Mouse (Mus musculus): ENCODE measurements around the gene Zpbp2. TPM values are rescaled to one million over a fixed set of nuclear protein-coding genes. Genes with fewer than 3 reads are reported as not detected.
A peak's percentile ranks its signal among the peaks of the same experiment; 100 is the strongest.

Gene Zpbp2
- 0.45 and 0.58 TPM in 2 replicates for polyA plus RNA-seq (2015; fragmentation: Nextera tagmentation; extraction: Ambion mirVana)

GRCm38 (mm10) chr11:98550975-98551828, at the start of gene Zpbp2:
TSS of gene Zpbp2 (plus strand) at chr11:98551097.
- Histone ChIP-seq H3K4me3 (replicated peaks) (peak within 1 kb of the TSS; percentile 76), H3K9ac (peak within 1 kb of the TSS; percentile 74), H3K4me2 (peak within 1 kb of the TSS; percentile 75), H3K9me3 (replicated peaks) (no peaks in the 10 kb centered on the region), H3K4me1 (replicated peaks) (peaks cover 15% of the 10 kb centered on the region), H3K36me3 (no peaks in the 10 kb centered on the region), H3K27me3 (peaks cover 47% of the 10 kb centered on the region), H3K27ac (peak within 1 kb of the TSS; percentile 82)
- WGBS (ENCODE audit: insufficient replicate concordance), result under 1% methylated on average over 51 of the region's 51 CpGs
- DNase-seq, result peak; percentile 91
- ATAC-seq (ENCODE audit: low read depth), result peak; percentile 98

GRCm38 (mm10) chr11:98504926-98505325, 46.0 kb upstream of the Zpbp2 start:
- Histone ChIP-seq H3K36me3 (no peaks in the 10 kb centered on the region), H3K4me2 (no peak overlapping the region), H3K27me3 (0 out of 2 replicates have a peak, but pooled peaks cover 3% of the 10 kb centered on the region), H3K4me3 (replicated peaks) (no peak overlapping the region), H3K9ac (no peak overlapping the region), H3K27ac (no peak overlapping the region), H3K9me3 (replicated peaks) (no peaks in the 10 kb centered on the region), H3K4me1 (replicated peaks) (no peaks in the 10 kb centered on the region)
- DNase-seq, result no peak
- WGBS (ENCODE audit: insufficient replicate concordance), result 56% methylated on average over 3 of the region's 3 CpGs
- ATAC-seq (ENCODE audit: low read depth), result no peak

- 63% methylated on average over 7 of the region's 7 CpGs for WGBS (ENCODE audit: insufficient replicate concordance)
- Histone ChIP-seq H3K27ac (no peak overlapping the region), H3K4me2 (no peak overlapping the region), H3K4me1 (replicated peaks) (no peaks in the 10 kb centered on the region), H3K9me3 (replicated peaks) (no peaks in the 10 kb centered on the region), H3K9ac (no peak overlapping the region), H3K4me3 (replicated peaks) (no peak overlapping the region), H3K27me3 (no peaks in the 10 kb centered on the region), H3K36me3 (no peaks in the 10 kb centered on the region)
- ATAC-seq (ENCODE audit: low read depth) (no peak), DNase-seq (no peak)
Observed at GRCm38 (mm10) chr11:98509434-98509833, 41.5 kb upstream of the Zpbp2 start.

GRCm38 (mm10) chr11:98510125-98510524, 40.8 kb upstream of the Zpbp2 start:
- no peak for ATAC-seq (ENCODE audit: low read depth)
- Histone ChIP-seq H3K36me3 (no peaks in the 10 kb centered on the region), H3K4me3 (replicated peaks) (no peak overlapping the region), H3K4me2 (no peak overlapping the region), H3K9me3 (replicated peaks) (no peaks in the 10 kb centered on the region), H3K27ac (no peak overlapping the region), H3K9ac (no peak overlapping the region), H3K4me1 (replicated peaks) (no peaks in the 10 kb centered on the region), H3K27me3 (peaks cover 3% of the 10 kb centered on the region; the same call in 1 of the 2 replicates)
- DNase-seq, result no peak
- WGBS (ENCODE audit: insufficient replicate concordance), result 63% methylated on average over 8 of the region's 8 CpGs

GRCm38 (mm10) chr11:98512881-98513280, 38.0 kb upstream of the Zpbp2 start:
- no peak for DNase-seq
- ATAC-seq (ENCODE audit: low read depth), result no peak
- WGBS (ENCODE audit: insufficient replicate concordance), result 68% methylated on average over 13 of the region's 13 CpGs

GRCm38 (mm10) chr11:98513356-98513936, 37.5 kb upstream of the Zpbp2 start:
- Histone ChIP-seq H3K9ac (no peak overlapping the region), H3K4me3 (replicated peaks) (no peak overlapping the region), H3K4me2 (no peak overlapping the region), H3K4me1 (replicated peaks) (no peaks in the 10 kb centered on the region), H3K27ac (no peak overlapping the region), H3K27me3 (peaks cover 3% of the 10 kb centered on the region; the same call in 1 of the 2 replicates), H3K9me3 (replicated peaks) (no peaks in the 10 kb centered on the region), H3K36me3 (no peaks in the 10 kb centered on the region)
- DNase-seq (no peak), ATAC-seq (ENCODE audit: low read depth) (no peak)
- 61% methylated on average over 6 of the region's 6 CpGs for WGBS (ENCODE audit: insufficient replicate concordance)

More at GRCm38 (mm10) chr11:98512881-98513280, 38.0 kb upstream of the Zpbp2 start:
- no peak overlapping the region for H3K4me3 ChIP-seq (replicated peaks)
- H3K27me3 ChIP-seq, result peaks cover 3% of the 10 kb centered on the region; the same call in 1 of the 2 replicates
- no peaks in the 10 kb centered on the region for H3K4me1 ChIP-seq (replicated peaks)
- no peak overlapping the region for H3K4me2 ChIP-seq
- H3K9ac ChIP-seq, result no peak overlapping the region
- no peaks in the 10 kb centered on the region for H3K36me3 ChIP-seq
- H3K9me3 ChIP-seq (replicated peaks), result no peaks in the 10 kb centered on the region
- H3K27ac ChIP-seq, result no peak overlapping the region

GRCm38 (mm10) chr11:98520468-98520867, 30.4 kb upstream of the Zpbp2 start:
- H3K9ac ChIP-seq, result no peak overlapping the region
- 59% methylated on average over 10 of the region's 10 CpGs for WGBS (ENCODE audit: insufficient replicate concordance)
- no peak for DNase-seq
- no peaks in the 10 kb centered on the region for H3K4me1 ChIP-seq (replicated peaks)
- no peak overlapping the region for H3K4me2 ChIP-seq
- H3K27me3 ChIP-seq, result no peaks in the 10 kb centered on the region
- no peak for ATAC-seq (ENCODE audit: low read depth)
- H3K27ac ChIP-seq, result no peak overlapping the region
- H3K4me3 ChIP-seq (replicated peaks), result no peak overlapping the region
- no peaks in the 10 kb centered on the region for H3K36me3 ChIP-seq
- H3K9me3 ChIP-seq (replicated peaks), result no peaks in the 10 kb centered on the region

GRCm38 (mm10) chr11:98525140-98525539, 25.8 kb upstream of the Zpbp2 start:
- no peak overlapping the region for H3K4me2 ChIP-seq
- H3K9ac ChIP-seq, result no peak overlapping the region
- H3K27ac ChIP-seq, result no peak overlapping the region
- WGBS (ENCODE audit: insufficient replicate concordance), result 31% methylated on average over 4 of the region's 4 CpGs
- peaks cover 15% of the 10 kb centered on the region for H3K27me3 ChIP-seq
- H3K4me1 ChIP-seq (replicated peaks), result no peaks in the 10 kb centered on the region
- H3K36me3 ChIP-seq, result no peaks in the 10 kb centered on the region
- H3K9me3 ChIP-seq (replicated peaks), result no peaks in the 10 kb centered on the region
- H3K4me3 ChIP-seq (replicated peaks), result no peak overlapping the region
- DNase-seq (no peak), ATAC-seq (ENCODE audit: low read depth) (no peak)

GRCm38 (mm10) chr11:98526824-98527461, 24.0 kb upstream of the Zpbp2 start:
- DNase-seq (no peak), ATAC-seq (ENCODE audit: low read depth) (no peak)
- H3K9me3 ChIP-seq (replicated peaks), result no peaks in the 10 kb centered on the region
- whole genome bisulfite sequencing (ENCODE audit: insufficient replicate concordance), result 62% methylated on average over 10 of the region's 10 CpGs
- no peak overlapping the region for H3K4me2 ChIP-seq
- H3K4me1 ChIP-seq (replicated peaks), result no peaks in the 10 kb centered on the region
- H3K36me3 ChIP-seq, result no peaks in the 10 kb centered on the region
- H3K9ac ChIP-seq, result no peak overlapping the region
- peaks cover 15% of the 10 kb centered on the region for H3K27me3 ChIP-seq
- no peak overlapping the region for H3K27ac ChIP-seq
- H3K4me3 ChIP-seq (replicated peaks), result no peak overlapping the region

- Histone ChIP-seq H3K27ac (no peak overlapping the region), H3K9me3 (replicated peaks) (no peaks in the 10 kb centered on the region), H3K27me3 (peaks cover 21% of the 10 kb centered on the region), H3K4me1 (replicated peaks) (no peaks in the 10 kb centered on the region), H3K4me3 (replicated peaks) (no peak overlapping the region), H3K9ac (no peak overlapping the region), H3K36me3 (no peaks in the 10 kb centered on the region), H3K4me2 (no peak overlapping the region)
- ATAC-seq (ENCODE audit: low read depth), result no peak
- no peak for DNase-seq
Observed at GRCm38 (mm10) chr11:98537480-98538034, 13.3 kb upstream of the Zpbp2 start.

GRCm38 (mm10) chr11:98540319-98540718, 10.6 kb upstream of the Zpbp2 start:
- no peak overlapping the region for H3K9ac ChIP-seq
- H3K27ac ChIP-seq, result no peak overlapping the region
- DNase-seq (no peak), ATAC-seq (ENCODE audit: low read depth) (no peak)
- H3K4me2 ChIP-seq, result no peak overlapping the region
- no peaks in the 10 kb centered on the region for H3K9me3 ChIP-seq (replicated peaks)
- H3K36me3 ChIP-seq, result no peaks in the 10 kb centered on the region
- H3K27me3 ChIP-seq, result peaks cover 40% of the 10 kb centered on the region
- H3K4me3 ChIP-seq (replicated peaks), result no peak overlapping the region
- no peaks in the 10 kb centered on the region; the same call in 1 of the 2 replicates for H3K4me1 ChIP-seq (replicated peaks)
- 65% methylated on average over 5 of the region's 5 CpGs for WGBS (ENCODE audit: insufficient replicate concordance)
